Mouse (Mus musculus) myocyte (in vitro differentiated cells): ENCODE data around the gene Fam178b. TPM values are rescaled to one million over a fixed set of nuclear protein-coding genes. Genes with fewer than 3 reads are reported as not detected.

Experiments used
- H3K27me3 ChIP-seq: one replicate; pipeline ENCODE4 v1.6.1; 2011; ENCODE audit not compliant: control insufficient read depth, insufficient read depth, insufficient read length
- H3K36me3 ChIP-seq: one replicate; pipeline ENCODE4 v1.6.1; 2011; ENCODE audit not compliant: control insufficient read depth, insufficient read depth
- H3K4me2 ChIP-seq: one replicate; pipeline ENCODE4 v1.6.1; 2011; ENCODE audit warnings: low read depth, control low read depth
- H3K4me3 ChIP-seq: one replicate; pipeline ENCODE4 v1.5.1; 2011; ENCODE audit warnings: mild to moderate bottlenecking, control low read depth, moderate library complexity
- H3K79me2 ChIP-seq: one replicate; pipeline ENCODE4 v1.6.1; 2011; ENCODE audit not compliant: control insufficient read depth, insufficient read depth
- H3ac ChIP-seq: one replicate; pipeline ENCODE4 v1.6.1; 2011; ENCODE audit not compliant: control insufficient read depth, insufficient read length
- CEBPB ChIP-seq: IDR thresholded peaks from 2 replicates; pipeline ENCODE4 v1.6.1; 2011; ENCODE audit warnings: mild to moderate bottlenecking, moderate library complexity; ENCODE audit not compliant: poor library complexity, insufficient read depth, severe bottlenecking
- E2F4 ChIP-seq: IDR thresholded peaks from one replicate; pipeline ENCODE4 v1.6.1; 2011; ENCODE audit warnings: mild to moderate bottlenecking, control low read depth, moderate library complexity; ENCODE audit not compliant: insufficient read depth
- MAX ChIP-seq: IDR thresholded peaks from one replicate; pipeline ENCODE4 v1.6.1; 2011; ENCODE audit warnings: low read depth, mild to moderate bottlenecking, control low read depth
- MYOD1 ChIP-seq, 3 experiments: IDR thresholded peaks; one replicate each; pipeline ENCODE4 v1.6.1; 2011; ENCODE audit warnings: control low read depth in 2 of 3, low read depth in 2 of 3, mild to moderate bottlenecking in 2 of 3, moderate library complexity in 1 of 3; ENCODE audit not compliant: insufficient read length in 2 of 3, control insufficient read depth in 1 of 3
- MYOG ChIP-seq, 3 experiments: IDR thresholded peaks; one replicate each; pipeline ENCODE4 v1.6.1; 2011; ENCODE audit warnings: control low read depth in 2 of 3, low read depth in 2 of 3, mild to moderate bottlenecking in 2 of 3; ENCODE audit not compliant: insufficient read length in 2 of 3, control insufficient read depth in 1 of 3, insufficient read depth in 1 of 3
- POLR2A ChIP-seq: IDR thresholded peaks from one replicate; pipeline ENCODE4 v1.6.1; 2011; ENCODE audit warnings: low read depth, mild to moderate bottlenecking, control low read depth, moderate library complexity; ENCODE audit not compliant: insufficient read length
- POLR2AphosphoS2 ChIP-seq: IDR thresholded peaks from one replicate; pipeline ENCODE4 v1.6.1; 2011; ENCODE audit warnings: low read depth, control low read depth; ENCODE audit not compliant: insufficient read length
- REST ChIP-seq: IDR thresholded peaks from one replicate; pipeline ENCODE4 v1.6.1; 2011; ENCODE audit warnings: mild to moderate bottlenecking, control low read depth, moderate library complexity; ENCODE audit not compliant: insufficient read depth, insufficient read length
- SRF ChIP-seq: IDR thresholded peaks from one replicate; pipeline ENCODE4 v1.6.1; 2011; ENCODE audit warnings: low read depth; ENCODE audit not compliant: control insufficient read depth, insufficient read length
- TCF12 ChIP-seq: IDR thresholded peaks from one replicate; pipeline ENCODE4 v1.6.1; 2011; ENCODE audit warnings: mild to moderate bottlenecking, control low read depth; ENCODE audit not compliant: poor library complexity, insufficient read depth, severe bottlenecking
- TCF3 ChIP-seq: IDR thresholded peaks from one replicate; pipeline ENCODE4 v1.6.1; 2011; ENCODE audit warnings: low read depth, control low read depth; ENCODE audit not compliant: insufficient read length
- USF1 ChIP-seq: IDR thresholded peaks from one replicate; pipeline ENCODE4 v1.6.1; 2011; ENCODE audit warnings: low read depth, mild to moderate bottlenecking, control low read depth, moderate library complexity
- polyA plus RNA-seq: library from polyadenylated mRNA; unstranded; fragments of >200 nt; fragmentation: generic; extraction: Trizol; gene quantifications from one replicate; pipeline ENCODE4 v1.2.1, GENCODE M21; 2012; ENCODE audit warnings: missing spikeins

The Fam178b gene
- polyA plus RNA-seq, 1 experiment: 1.5 TPM

- TF ChIP-seq MYOG (IDR thresholded peaks at IDR 0.05; ENCODE audit: control insufficient read depth in 1 of 3, insufficient read depth in 1 of 3, insufficient read length in 2 of 3, low read depth in 2 of 3) (no peak), TCF12 (no peak), POLR2AphosphoS2 (no peak), USF1 (no peak), CEBPB (no peak), MAX (no peak), POLR2A (no peak), TCF3 (no peak), MYOD1 (IDR thresholded peaks at IDR 0.05; ENCODE audit: control insufficient read depth in 1 of 3, insufficient read length in 2 of 3, low read depth in 2 of 3) (no peak), E2F4 (no peak), REST (no peak), SRF (no peak)
- H3K79me2 ChIP-seq: no peaks in the 10 kb centered on the region
- H3K4me2 ChIP-seq: no peak overlapping the region
- no peak overlapping the region for H3ac ChIP-seq
- H3K27me3 ChIP-seq: no peaks in the 10 kb centered on the region
- H3K4me3 ChIP-seq: no peak overlapping the region
- H3K36me3 ChIP-seq: no peaks in the 10 kb centered on the region
Measured at GRCm38 (mm10) chr1:36590664-36591063, 92.3 kb downstream of the Fam178b start.

GRCm38 (mm10) chr1:36589486-36589885, 93.5 kb downstream of the Fam178b start:
- Histone ChIP-seq H3K4me2 (no peak overlapping the region), H3K27me3 (no peaks in the 10 kb centered on the region), H3ac (no peak overlapping the region), H3K79me2 (no peaks in the 10 kb centered on the region), H3K4me3 (no peak overlapping the region), H3K36me3 (no peaks in the 10 kb centered on the region)
- no peak for TF ChIP-seq MYOG (IDR thresholded peaks at IDR 0.05; ENCODE audit: control insufficient read depth in 1 of 3, insufficient read depth in 1 of 3, insufficient read length in 2 of 3, low read depth in 2 of 3)
- no peak for TF ChIP-seq TCF12
- no peak for TF ChIP-seq CEBPB
- TF ChIP-seq MYOD1 (IDR thresholded peaks at IDR 0.05; ENCODE audit: control insufficient read depth in 1 of 3, insufficient read length in 2 of 3, low read depth in 2 of 3): no peak
- no peak for TF ChIP-seq TCF3

DNA sequence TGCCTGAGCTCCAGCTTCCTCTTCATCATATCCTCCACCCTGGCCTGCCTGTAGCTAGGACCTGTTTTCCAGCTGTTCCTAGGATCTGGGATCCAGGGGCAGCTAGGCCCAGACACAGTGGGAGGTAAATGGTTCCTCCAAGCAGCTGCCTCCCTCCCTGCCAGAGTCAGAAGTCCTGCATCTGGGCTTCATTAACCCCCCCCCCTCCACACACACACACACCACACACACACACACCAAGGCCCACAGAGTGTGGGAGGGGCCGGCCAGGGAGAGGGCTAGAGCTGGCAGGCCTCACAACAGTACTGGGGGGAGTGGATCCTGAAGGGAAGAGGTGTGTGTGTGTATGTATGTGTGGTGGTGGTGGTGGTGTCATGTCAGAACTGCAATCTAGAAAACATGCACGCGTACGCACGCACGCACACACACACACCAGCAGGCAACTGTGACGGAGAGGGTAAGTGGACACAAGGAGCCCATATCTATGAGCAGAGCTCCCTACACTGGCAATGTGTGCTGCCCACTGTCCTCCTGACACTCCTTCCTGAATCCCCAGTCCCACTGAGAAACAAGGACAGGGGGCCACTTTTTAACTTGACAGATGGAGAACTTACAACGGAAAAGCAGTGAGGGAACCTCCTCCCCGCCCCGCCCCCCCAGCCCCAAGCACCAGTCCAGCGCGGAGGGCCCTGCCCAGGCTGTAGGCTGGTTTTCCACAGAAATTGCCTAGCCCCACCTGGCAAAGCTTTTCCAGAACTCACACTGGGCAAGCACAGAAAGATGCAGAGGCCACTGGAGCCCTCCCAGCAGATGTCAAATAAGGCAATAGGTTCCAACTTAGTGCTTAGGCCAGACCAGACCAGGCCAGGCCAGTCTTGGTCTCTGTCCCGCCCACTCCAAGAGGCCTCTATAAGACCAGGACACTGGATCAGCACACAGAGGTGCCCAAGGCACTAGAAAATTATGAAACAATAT, 94.2 kb downstream of the Fam178b start:
- Histone ChIP-seq H3K4me3 (no peak overlapping the region), H3K36me3 (no peaks in the 10 kb centered on the region), H3K4me2 (no peak overlapping the region), H3K27me3 (no peaks in the 10 kb centered on the region), H3K79me2 (no peaks in the 10 kb centered on the region), H3ac (no peak overlapping the region)
- no peak for TF ChIP-seq POLR2A
- TF ChIP-seq POLR2AphosphoS2: no peak
- peak in 1 of 3 experiments; percentile 22 for TF ChIP-seq MYOD1 (IDR thresholded peaks at IDR 0.05; ENCODE audit: control insufficient read depth in 1 of 3, insufficient read length in 2 of 3, low read depth in 2 of 3)

DNA sequence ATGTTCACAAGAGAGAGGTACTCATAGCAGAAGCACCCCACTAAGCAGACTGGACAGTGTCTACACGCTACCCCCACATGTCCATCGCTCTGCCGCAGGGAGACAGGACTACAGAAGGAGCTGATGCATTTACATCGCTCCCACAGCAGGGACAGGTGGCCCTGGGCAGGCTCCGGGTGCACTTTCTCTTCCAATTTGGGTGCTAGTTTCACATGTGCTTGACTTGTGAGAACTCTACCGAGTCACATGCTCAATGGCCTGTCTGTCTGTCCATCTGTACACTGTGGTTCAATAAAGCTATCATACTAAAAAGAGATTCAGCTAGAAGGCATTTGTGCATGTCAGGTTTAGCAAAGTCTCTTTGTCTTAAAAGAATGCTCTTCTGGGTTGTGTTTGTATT, 95.1 kb downstream of the Fam178b start:
- H3K36me3 ChIP-seq: no peaks in the 10 kb centered on the region
- H3K27me3 ChIP-seq: no peaks in the 10 kb centered on the region
- H3ac ChIP-seq: no peak overlapping the region
- TF ChIP-seq REST: no peak
- TF ChIP-seq TCF12: no peak
- TF ChIP-seq MYOG (IDR thresholded peaks at IDR 0.05; ENCODE audit: control insufficient read depth in 1 of 3, insufficient read depth in 1 of 3, insufficient read length in 2 of 3, low read depth in 2 of 3): no peak
- no peak for TF ChIP-seq POLR2AphosphoS2
- TF ChIP-seq USF1: no peak
- no peak for TF ChIP-seq MAX
- no peak for TF ChIP-seq CEBPB
- TF ChIP-seq SRF: no peak
- TF ChIP-seq TCF3: no peak
- TF ChIP-seq E2F4: no peak
- TF ChIP-seq MYOD1 (IDR thresholded peaks at IDR 0.05; ENCODE audit: control insufficient read depth in 1 of 3, insufficient read length in 2 of 3, low read depth in 2 of 3): no peak
- no peak for TF ChIP-seq POLR2A
- no peaks in the 10 kb centered on the region for H3K79me2 ChIP-seq
- no peak overlapping the region for H3K4me2 ChIP-seq
- no peak overlapping the region for H3K4me3 ChIP-seq

GRCm38 (mm10) chr1:36586288-36586687, 96.7 kb downstream of the Fam178b start:
- Histone ChIP-seq H3K4me3 (no peak overlapping the region), H3K27me3 (no peaks in the 10 kb centered on the region), H3K4me2 (no peak overlapping the region), H3K36me3 (no peaks in the 10 kb centered on the region), H3K79me2 (no peaks in the 10 kb centered on the region), H3ac (no peak overlapping the region)
- TF ChIP-seq MYOG (IDR thresholded peaks at IDR 0.05; ENCODE audit: control insufficient read depth in 1 of 3, insufficient read depth in 1 of 3, insufficient read length in 2 of 3, low read depth in 2 of 3) (no peak), TCF12 (no peak), REST (no peak), SRF (no peak), USF1 (no peak), CEBPB (no peak), E2F4 (no peak)
